Mouse (Mus musculus): ENCODE measurements around the gene Clip1. TPM values are rescaled to one million over a fixed set of nuclear protein-coding genes. Genes with fewer than 3 reads are reported as not detected.
A peak's percentile ranks its signal among the peaks of the same experiment; 100 is the strongest.

The Clip1 gene
- polyA plus RNA-seq, 1 experiment, result 17.1 TPM

GRCm38 (mm10) chr5:123599319-123599718 is 85.1 kb downstream of the Clip1 start:
- Histone ChIP-seq H3K36me3 (ENCODE audit: control insufficient read depth, insufficient read depth, low read length) (peaks cover 6% of the 10 kb centered on the region), H3K27me3 (ENCODE audit: control insufficient read depth, insufficient read depth, low read length) (no peaks in the 10 kb centered on the region), H3K4me3 (ENCODE audit: control insufficient read depth, insufficient read depth, low read length) (no peak overlapping the region), H3K27ac (ENCODE audit: control insufficient read depth, insufficient read depth, low read length) (no peak overlapping the region), H3K4me1 (replicated peaks; ENCODE audit: control insufficient read depth, insufficient read depth, low read length) (peaks cover 4% of the 10 kb centered on the region)
- TF ChIP-seq CTCF (IDR thresholded peaks at IDR 0.05; ENCODE audit: borderline replicate concordance, control insufficient read depth, extremely low read depth, insufficient read depth, low read length, poor library complexity) (no peak), POLR2A (IDR thresholded peaks at IDR 0.05; ENCODE audit: control insufficient read depth, extremely low read depth, insufficient read depth, low read length, poor library complexity) (no peak)
- 95% methylated on average over 6 of the region's 6 CpGs for WGBS
- DNase-seq, result no peak

DNA sequence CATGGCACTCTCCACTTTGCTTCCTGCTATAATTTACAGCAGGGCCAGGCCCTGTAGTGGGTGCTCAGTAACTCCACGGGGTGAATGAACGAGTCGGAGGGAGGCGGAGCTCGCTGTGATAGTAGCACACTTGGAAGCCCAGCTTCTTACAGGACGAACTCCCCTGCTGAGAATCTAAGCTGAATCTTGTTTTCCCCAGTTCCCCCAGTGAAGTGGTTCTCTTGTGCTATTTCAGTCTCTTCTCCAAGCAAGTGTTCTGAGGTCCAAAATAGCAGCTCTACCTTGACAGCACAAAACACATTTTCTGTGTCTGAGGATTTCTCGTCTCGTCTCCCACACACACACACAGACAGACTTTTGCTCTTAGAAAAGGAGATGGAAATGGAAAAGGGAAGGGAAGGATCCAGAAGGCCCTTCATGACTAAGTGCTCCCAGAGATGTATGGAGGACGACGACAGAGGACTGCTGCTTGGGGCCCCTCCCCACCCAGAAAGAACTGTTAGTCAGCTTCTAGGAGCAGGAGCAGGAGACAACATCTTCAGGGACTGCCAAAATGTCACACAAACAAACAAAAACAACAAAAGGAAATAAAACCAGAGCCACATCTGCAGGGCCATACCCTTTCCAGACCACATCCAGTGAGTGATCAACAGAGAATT is 90.7 kb downstream of the Clip1 start:
- DNase-seq, result no peak
- TF ChIP-seq CTCF (IDR thresholded peaks at IDR 0.05; ENCODE audit: borderline replicate concordance, control insufficient read depth, extremely low read depth, insufficient read depth, low read length, poor library complexity) (no peak), POLR2A (IDR thresholded peaks at IDR 0.05; ENCODE audit: control insufficient read depth, extremely low read depth, insufficient read depth, low read length, poor library complexity) (no peak)
- WGBS, result 95% methylated on average over 10 of the region's 10 CpGs
- H3K4me3 ChIP-seq (ENCODE audit: control insufficient read depth, insufficient read depth, low read length), result no peak overlapping the region
- peaks cover 3% of the 10 kb centered on the region; the same call in 1 of the 2 replicates for H3K36me3 ChIP-seq (ENCODE audit: control insufficient read depth, insufficient read depth, low read length)
- no peak overlapping the region for H3K27ac ChIP-seq (ENCODE audit: control insufficient read depth, insufficient read depth, low read length)
- no peaks in the 10 kb centered on the region for H3K27me3 ChIP-seq (ENCODE audit: control insufficient read depth, insufficient read depth, low read length)
- no peaks in the 10 kb centered on the region for H3K4me1 ChIP-seq (replicated peaks; ENCODE audit: control insufficient read depth, insufficient read depth, low read length)

GRCm38 (mm10) chr5:123580043-123580442 is 104.4 kb downstream of the Clip1 start:
- WGBS, result 8% methylated on average over 6 of the region's 6 CpGs
- TF ChIP-seq POLR2A (IDR thresholded peaks at IDR 0.05; ENCODE audit: control insufficient read depth, extremely low read depth, insufficient read depth, low read length, poor library complexity) (no peak), CTCF (IDR thresholded peaks at IDR 0.05; ENCODE audit: borderline replicate concordance, control insufficient read depth, extremely low read depth, insufficient read depth, low read length, poor library complexity) (no peak)
- no peak overlapping the region for H3K27ac ChIP-seq (ENCODE audit: control insufficient read depth, insufficient read depth, low read length)
- no peaks in the 10 kb centered on the region for H3K27me3 ChIP-seq (ENCODE audit: control insufficient read depth, insufficient read depth, low read length)
- peak; percentile 6 for DNase-seq
- peaks cover 15% of the 10 kb centered on the region for H3K4me1 ChIP-seq (replicated peaks; ENCODE audit: control insufficient read depth, insufficient read depth, low read length)
- H3K36me3 ChIP-seq (ENCODE audit: control insufficient read depth, insufficient read depth, low read length), result 0 out of 2 replicates have a peak, but pooled peaks cover 4% of the 10 kb centered on the region
- no peak overlapping the region for H3K4me3 ChIP-seq (ENCODE audit: control insufficient read depth, insufficient read depth, low read length)

GRCm38 (mm10) chr5:123576696-123577095 is 107.7 kb downstream of the Clip1 start:
- no peak for DNase-seq
- H3K27ac ChIP-seq (ENCODE audit: control insufficient read depth, insufficient read depth, low read length), result no peak overlapping the region
- H3K4me1 ChIP-seq (replicated peaks; ENCODE audit: control insufficient read depth, insufficient read depth, low read length), result peaks cover 11% of the 10 kb centered on the region
- H3K27me3 ChIP-seq (ENCODE audit: control insufficient read depth, insufficient read depth, low read length), result no peaks in the 10 kb centered on the region
- TF ChIP-seq CTCF (IDR thresholded peaks at IDR 0.05; ENCODE audit: borderline replicate concordance, control insufficient read depth, extremely low read depth, insufficient read depth, low read length, poor library complexity) (no peak), POLR2A (IDR thresholded peaks at IDR 0.05; ENCODE audit: control insufficient read depth, extremely low read depth, insufficient read depth, low read length, poor library complexity) (no peak)
- 0 out of 2 replicates have a peak, but pooled peaks cover 4% of the 10 kb centered on the region for H3K36me3 ChIP-seq (ENCODE audit: control insufficient read depth, insufficient read depth, low read length)
- WGBS, result 91% methylated on average over 3 of the region's 3 CpGs
- no peak overlapping the region for H3K4me3 ChIP-seq (ENCODE audit: control insufficient read depth, insufficient read depth, low read length)

- H3K36me3 ChIP-seq (ENCODE audit: control insufficient read depth, insufficient read depth, low read length), result peaks cover 12% of the 10 kb centered on the region
- no peak overlapping the region for H3K27ac ChIP-seq (ENCODE audit: control insufficient read depth, insufficient read depth, low read length)
- H3K27me3 ChIP-seq (ENCODE audit: control insufficient read depth, insufficient read depth, low read length), result no peaks in the 10 kb centered on the region
- no peak overlapping the region for H3K4me3 ChIP-seq (ENCODE audit: control insufficient read depth, insufficient read depth, low read length)
- WGBS, result 76% methylated on average over 8 of the region's 8 CpGs
- no peak for TF ChIP-seq POLR2A (IDR thresholded peaks at IDR 0.05; ENCODE audit: control insufficient read depth, extremely low read depth, insufficient read depth, low read length, poor library complexity)
- TF ChIP-seq CTCF (IDR thresholded peaks at IDR 0.05; ENCODE audit: borderline replicate concordance, control insufficient read depth, extremely low read depth, insufficient read depth, low read length, poor library complexity), result no peak
- peaks cover 5% of the 10 kb centered on the region for H3K4me1 ChIP-seq (replicated peaks; ENCODE audit: control insufficient read depth, insufficient read depth, low read length)
- DNase-seq, result no peak
Measured at GRCm38 (mm10) chr5:123573362-123573761, 111.1 kb downstream of the Clip1 start.

- no peak within 1 kb of the TSS for H3K27ac ChIP-seq (ENCODE audit: control insufficient read depth, insufficient read depth, low read length)
- H3K27me3 ChIP-seq (ENCODE audit: control insufficient read depth, insufficient read depth, low read length), result no peaks in the 10 kb centered on the region
- peak within 1 kb of the TSS; percentile 69 for H3K4me3 ChIP-seq (ENCODE audit: control insufficient read depth, insufficient read depth, low read length)
- peaks cover 12% of the 10 kb centered on the region for H3K36me3 ChIP-seq (ENCODE audit: control insufficient read depth, insufficient read depth, low read length)
- WGBS, result under 1% methylated on average over 54 of the region's 54 CpGs
- TF ChIP-seq CTCF (IDR thresholded peaks at IDR 0.05; ENCODE audit: borderline replicate concordance, control insufficient read depth, extremely low read depth, insufficient read depth, low read length, poor library complexity) (0 out of 2 replicates have a peak, but pooled peaks have one; percentile 25), POLR2A (IDR thresholded peaks at IDR 0.05; ENCODE audit: control insufficient read depth, extremely low read depth, insufficient read depth, low read length, poor library complexity) (0 out of 2 replicates have a peak, but pooled peaks have one; percentile 33)
- peaks cover 5% of the 10 kb centered on the region for H3K4me1 ChIP-seq (replicated peaks; ENCODE audit: control insufficient read depth, insufficient read depth, low read length)
- peak; percentile 98 for DNase-seq
Measured at GRCm38 (mm10) chr5:123572357-123573186, 111.8 kb downstream of the Clip1 start, which contains the start of gene Vps33a. Gene Vps33a, minus strand, starts transcription at chr5:123573038.

Measured in thymus, adult 2 months (tissue).